In the genomic region with DNA sequence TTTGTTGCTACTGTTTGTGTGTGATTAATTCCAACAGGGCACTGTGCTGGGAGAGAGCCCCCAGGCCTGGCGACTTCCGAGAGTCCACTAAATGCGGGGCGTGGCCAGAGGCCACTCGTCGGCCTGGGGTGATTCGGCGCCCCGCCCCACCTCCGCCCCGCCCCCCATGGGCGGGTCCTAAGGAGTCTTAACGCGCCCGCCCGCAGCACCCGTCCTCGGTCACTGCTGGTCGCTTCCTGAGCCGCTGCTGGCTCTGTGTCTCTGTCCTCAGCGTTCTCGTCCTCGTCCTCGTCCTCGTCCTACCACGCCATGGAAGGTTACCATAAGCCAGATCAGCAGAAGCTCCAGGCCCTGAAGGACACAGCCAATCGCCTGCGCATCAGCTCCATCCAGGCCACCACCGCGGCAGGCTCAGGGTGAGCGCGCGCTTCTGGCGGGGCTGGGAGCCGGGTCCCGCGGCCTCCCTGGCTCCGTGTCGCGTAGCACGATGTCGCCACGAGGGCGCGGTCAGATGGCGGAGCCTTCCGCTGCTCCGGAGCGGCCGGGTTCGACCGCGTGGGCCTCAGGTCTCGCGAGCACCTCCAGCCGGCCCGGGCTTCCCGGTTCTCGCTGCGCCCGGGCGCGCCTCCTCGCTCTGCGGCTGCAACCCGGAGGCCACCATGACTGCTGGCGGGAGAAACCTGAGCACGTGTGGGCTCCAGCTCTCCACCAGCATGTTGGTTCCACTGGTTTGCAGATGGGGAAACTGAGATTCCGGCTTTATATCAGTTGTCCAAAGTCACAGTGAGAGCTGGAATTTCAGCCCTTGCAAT, we compare ENCODE assay signal across 7 mouse cellular contexts. TPM values are rescaled to one million over a fixed set of nuclear protein-coding genes. Genes with fewer than 3 reads are reported as not detected.
A peak's percentile ranks its signal among the peaks of the same experiment; 100 is the strongest.
DNase-seq lines count a peak whose midpoint lies in the region; ATAC-seq lines count a peak whose summit lies in the region.

No protein-coding gene starts in this region.

- intact Hi-C loops in left cerebral cortex, postnatal 25 days (cut with DNase I): no loop called here

- H3K36me3 ChIP-seq in intestine, embryonic 15.5 days: no peaks in the 10 kb centered on the region
- H3K36me3 ChIP-seq in midbrain, embryonic 10.5 days: peaks cover 24% of the 10 kb centered on the region

- WGBS in intestine, embryonic 15.5 days: 0% methylated on average over 69 of the region's 69 CpGs
- WGBS in midbrain, embryonic 10.5 days: under 1% methylated on average over 69 of the region's 69 CpGs

- no peaks in the 10 kb centered on the region for H3K9me3 ChIP-seq in intestine, embryonic 15.5 days
- no peaks in the 10 kb centered on the region for H3K9me3 ChIP-seq in midbrain, embryonic 10.5 days (replicated peaks)

- DNase-seq in adrenal gland, adult (ENCODE audit: inconsistent age in 2 of 2, low spot score in 1 of 2): peak; percentile 96 to 99
- peak; percentile 98 for DNase-seq in embryo, embryonic 10.5 days (ENCODE audit: low spot score)
- DNase-seq in gastrocnemius, postnatal 25 days: peak; percentile 96
- peak; percentile 90 to 92 for DNase-seq in left cerebral cortex, postnatal 25 days (ENCODE audit: low spot score in 2 of 2)
- DNase-seq in midbrain, embryonic 10.5 days (ENCODE audit: low spot score): peak; percentile 95
- peak; percentile 95 for DNase-seq in right cerebral cortex, postnatal 4 days

- H3K27me3 ChIP-seq in intestine, embryonic 15.5 days (replicated peaks): no peaks in the 10 kb centered on the region
- H3K27me3 ChIP-seq in midbrain, embryonic 10.5 days (ENCODE audit: low read depth, poor library complexity, severe bottlenecking): no peaks in the 10 kb centered on the region

- peak overlapping the region; percentile 94 for H3K9ac ChIP-seq in intestine, embryonic 15.5 days

- ATAC-seq in intestine, embryonic 15.5 days: peak; percentile 96

- peak overlapping the region; percentile 91 for H3K4me3 ChIP-seq in intestine, embryonic 15.5 days (replicated peaks)
- peak overlapping the region; percentile 81 for H3K4me3 ChIP-seq in midbrain, embryonic 10.5 days

- peaks cover 31% of the 10 kb centered on the region for H3K4me1 ChIP-seq in intestine, embryonic 15.5 days (replicated peaks)
- H3K4me1 ChIP-seq in midbrain, embryonic 10.5 days: peaks cover 41% of the 10 kb centered on the region

- H3K4me2 ChIP-seq in intestine, embryonic 15.5 days (replicated peaks): peak overlapping the region; percentile 84

- H3K27ac ChIP-seq in intestine, embryonic 15.5 days: peak overlapping the region; percentile 97
- H3K27ac ChIP-seq in midbrain, embryonic 10.5 days (replicated peaks): peak overlapping the region; percentile 97

RNA-seq across cellular contexts. Expression of a gene that starts 1.0 kb away (rescaled TPM):
- total RNA-seq in gastrocnemius, postnatal 25 days (2021): 10 to 100 TPM in 1 of 2 experiments, 1 to 10 TPM in 1; 9.1 to 25.6 TPM
- polyA plus RNA-seq in intestine, embryonic 15.5 days (2015; fragmentation: Nextera tagmentation; extraction: Ambion mirVana): 358 and 367 TPM in 2 replicates
- total RNA-seq in left cerebral cortex, postnatal 25 days (2021): 100 to 1,000 TPM; 156 to 169 TPM
- polyA plus RNA-seq in midbrain, embryonic 10.5 days (2016; fragmentation: Nextera tagmentation; extraction: Ambion mirVana): 312 and 334 TPM in 2 replicates

RNA-seq across cellular contexts. Expression of a gene that starts 57.9 kb away (rescaled TPM):
- under 1 TPM; 0.27 to 0.64 TPM for total RNA-seq in gastrocnemius, postnatal 25 days (2021)
- 3.5 and 4.0 TPM in 2 replicates for polyA plus RNA-seq in intestine, embryonic 15.5 days (2015; fragmentation: Nextera tagmentation; extraction: Ambion mirVana)
- total RNA-seq in left cerebral cortex, postnatal 25 days (2021): 10 to 100 TPM; 43.1 to 59.1 TPM
- polyA plus RNA-seq in midbrain, embryonic 10.5 days (2016; fragmentation: Nextera tagmentation; extraction: Ambion mirVana): 0.90 and 1.3 TPM in 2 replicates

Comparison
In these comparisons a context has a peak if more than half of its experiments do, and no peak if none do; other contexts are left out.
1. Peak in every context shown above with its lines: DNase-seq, ATAC-seq, H3K4me3 ChIP-seq and H3K27ac ChIP-seq.
2. RNA of a gene that starts 1.0 kb away (total RNA-seq): 156 to 169 TPM in left cerebral cortex, postnatal 25 days; 9.1 to 25.6 TPM in gastrocnemius, postnatal 25 days; every median in the first group is over 4 times any median in the second.
3. RNA of a gene that starts 57.9 kb away (total RNA-seq): 43.1 to 59.1 TPM in left cerebral cortex, postnatal 25 days; 0.27 to 0.64 TPM in gastrocnemius, postnatal 25 days; every median in the first group is over 10 times any median in the second.